Comparison of ENCODE assay signal across 23 mouse cellular contexts in the genomic region with DNA sequence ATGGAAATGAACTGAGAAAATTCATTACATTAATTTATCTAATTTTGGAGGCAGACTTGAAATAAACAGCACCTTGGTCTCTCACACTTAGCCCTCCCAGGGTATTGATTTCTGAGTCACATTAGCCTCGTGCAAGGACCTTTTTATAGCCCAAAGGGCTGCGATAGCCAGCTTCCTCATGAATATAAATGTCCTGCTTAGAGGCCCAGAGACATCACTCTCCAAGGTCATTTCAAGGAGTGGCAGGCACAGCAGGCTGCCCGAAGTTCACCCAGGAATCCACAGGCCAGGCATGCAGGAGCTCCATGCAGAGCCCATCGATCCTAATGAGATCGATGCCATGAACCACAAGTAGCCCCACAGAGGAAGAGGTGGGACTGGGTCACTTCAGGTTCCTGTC.
DNase-seq lines count a peak whose midpoint lies in the region; ATAC-seq and TF ChIP-seq lines count a peak whose summit lies in the region.
"Had no signal": no experiment of that assay in that cellular context is flagged by ENCODE, and none has a peak within 500 bp of the region (broad histone marks: within the 10 kb centered on the region; RNA-seq: fewer than 3 reads in every experiment).

No protein-coding gene starts in this region.

- H3K4me1 ChIP-seq in hindbrain, embryonic 11.5 days (replicated peaks; ENCODE audit: control insufficient read depth, insufficient read depth, low read length): peaks cover 6% of the 10 kb centered on the region; the same call in 1 of the 2 replicates
- no peaks in the 10 kb centered on the region for H3K4me1 ChIP-seq in hindbrain, postnatal 0 days (ENCODE audit: insufficient read depth, low read length)
- peaks cover 22% of the 10 kb centered on the region for H3K4me1 ChIP-seq in midbrain, embryonic 13.5 days (replicated peaks)
- peaks cover 6% of the 10 kb centered on the region; the same call in 1 of the 2 replicates for H3K4me1 ChIP-seq in midbrain, embryonic 14.5 days (ENCODE audit: control insufficient read depth, insufficient read depth, low read length)
- H3K4me1 ChIP-seq: liver, embryonic 13.5 days had no signal

- H3K27ac ChIP-seq in hindbrain, embryonic 11.5 days (ENCODE audit: low read depth, low read length): no peak overlapping the region
- no peak overlapping the region for H3K27ac ChIP-seq in hindbrain, postnatal 0 days
- 0 out of 2 replicates have a peak overlapping the region, but pooled peaks have one; percentile 3 for H3K27ac ChIP-seq in midbrain, embryonic 13.5 days
- no peak overlapping the region for H3K27ac ChIP-seq in midbrain, embryonic 14.5 days (replicated peaks; ENCODE audit: low read depth, low read length)
- H3K27ac ChIP-seq: embryonic facial prominence, embryonic 10.5 days; forebrain, embryonic 15.5 days; hindbrain, embryonic 15.5 days; liver, embryonic 13.5 days had no signal

- no peaks in the 10 kb centered on the region for H3K27me3 ChIP-seq in hindbrain, embryonic 11.5 days (ENCODE audit: control insufficient read depth, insufficient read depth, low read length)
- H3K27me3 ChIP-seq in hindbrain, postnatal 0 days (ENCODE audit: insufficient read depth, low read length): no peaks in the 10 kb centered on the region
- no peaks in the 10 kb centered on the region for H3K27me3 ChIP-seq in midbrain, embryonic 13.5 days
- H3K27me3 ChIP-seq in midbrain, embryonic 14.5 days (ENCODE audit: control insufficient read depth, insufficient read depth, low read length): no peaks in the 10 kb centered on the region
- H3K27me3 ChIP-seq: forebrain, embryonic 15.5 days; hindbrain, embryonic 15.5 days had no signal

- no peak for DNase-seq in hindbrain, embryonic 11.5 days (ENCODE audit: low spot score)
- DNase-seq in hindbrain, postnatal 0 days (ENCODE audit: low spot score): no peak
- no peak for DNase-seq in midbrain, embryonic 14.5 days
- peak; percentile 13 to 47 for DNase-seq in kidney, postnatal 25 days
- DNase-seq in cerebellum, adult 8-10 months: no peak
- no peak for DNase-seq in lung, postnatal 25 days (ENCODE audit: low spot score)
- DNase-seq: adrenal gland, postnatal 25 days; cerebellum, adult 9-11 months; gastrocnemius, postnatal 10 days; layer of hippocampus, adult 9-11 months; liver, embryonic 13.5 days; lung, adult 2 months; lung, postnatal 14 days; right cerebral cortex, postnatal 25 days; spleen, adult 18-20 months had no signal

- H3K9me3 ChIP-seq in hindbrain, embryonic 11.5 days (ENCODE audit: control insufficient read depth, low read length): no peaks in the 10 kb centered on the region
- H3K9me3 ChIP-seq in hindbrain, postnatal 0 days (ENCODE audit: low read length): no peaks in the 10 kb centered on the region
- no peaks in the 10 kb centered on the region for H3K9me3 ChIP-seq in midbrain, embryonic 13.5 days
- H3K9me3 ChIP-seq in midbrain, embryonic 14.5 days (ENCODE audit: control insufficient read depth, low read length): no peaks in the 10 kb centered on the region
- H3K9me3 ChIP-seq: embryonic facial prominence, embryonic 10.5 days; forebrain, embryonic 15.5 days; hindbrain, embryonic 15.5 days; liver, embryonic 13.5 days had no signal

- H3K4me3 ChIP-seq in hindbrain, embryonic 11.5 days (ENCODE audit: low read depth, low read length): no peak overlapping the region
- H3K4me3 ChIP-seq in hindbrain, postnatal 0 days (ENCODE audit: low read length): no peak overlapping the region
- no peak overlapping the region for H3K4me3 ChIP-seq in midbrain, embryonic 13.5 days (replicated peaks)
- no peak overlapping the region for H3K4me3 ChIP-seq in midbrain, embryonic 14.5 days (replicated peaks; ENCODE audit: low read depth, low read length)
- H3K4me3 ChIP-seq: embryonic facial prominence, embryonic 10.5 days; forebrain, embryonic 15.5 days; hindbrain, embryonic 15.5 days; liver, embryonic 13.5 days; megakaryocyte, embryonic 14.5 days; myocyte had no signal

- H3K9ac ChIP-seq in hindbrain, embryonic 11.5 days (ENCODE audit: low read depth, low read length): no peak overlapping the region
- H3K9ac ChIP-seq in hindbrain, postnatal 0 days (replicated peaks; ENCODE audit: low read length): no peak overlapping the region
- H3K9ac ChIP-seq in midbrain, embryonic 13.5 days (replicated peaks): no peak overlapping the region
- H3K9ac ChIP-seq in midbrain, embryonic 14.5 days (replicated peaks; ENCODE audit: low read length): no peak overlapping the region
- H3K9ac ChIP-seq: forebrain, embryonic 15.5 days; hindbrain, embryonic 15.5 days; liver, embryonic 13.5 days had no signal

- no peak for TF ChIP-seq CTCF in hindbrain, postnatal 0 days (IDR thresholded peaks at IDR 0.05; ENCODE audit: low read depth)

- peak; percentile 49; the same call in 1 of the 2 replicates for ATAC-seq in hindbrain, embryonic 11.5 days (ENCODE audit: low FRiP score)
- ATAC-seq in hindbrain, postnatal 0 days: no peak
- ATAC-seq in midbrain, embryonic 13.5 days: no peak
- ATAC-seq in midbrain, embryonic 14.5 days (ENCODE audit: low FRiP score, low TSS enrichment): no peak
- ATAC-seq: forebrain, embryonic 15.5 days; midbrain, embryonic 16.5 days had no signal

- no peaks in the 10 kb centered on the region for H3K36me3 ChIP-seq in hindbrain, embryonic 11.5 days (ENCODE audit: control insufficient read depth, insufficient read depth, low read length)
- no peaks in the 10 kb centered on the region for H3K36me3 ChIP-seq in hindbrain, postnatal 0 days (ENCODE audit: insufficient read depth, low read length)
- H3K36me3 ChIP-seq in midbrain, embryonic 13.5 days: no peaks in the 10 kb centered on the region
- H3K36me3 ChIP-seq in midbrain, embryonic 14.5 days (ENCODE audit: control insufficient read depth, insufficient read depth, low read length): no peaks in the 10 kb centered on the region
- H3K36me3 ChIP-seq: embryonic facial prominence, embryonic 10.5 days; forebrain, embryonic 15.5 days; hindbrain, embryonic 15.5 days; liver, embryonic 13.5 days had no signal

- 62% methylated on average over 5 of the region's 5 CpGs for WGBS in hindbrain, embryonic 11.5 days
- WGBS in hindbrain, postnatal 0 days: 56% methylated on average over 5 of the region's 5 CpGs
- 47% methylated on average over 5 of the region's 5 CpGs for WGBS in midbrain, embryonic 13.5 days
- WGBS in midbrain, embryonic 14.5 days: 45% methylated on average over 5 of the region's 5 CpGs

- H3K4me2 ChIP-seq in hindbrain, embryonic 11.5 days (replicated peaks; ENCODE audit: low read depth, low read length): no peak overlapping the region
- no peak overlapping the region for H3K4me2 ChIP-seq in hindbrain, postnatal 0 days (ENCODE audit: low read depth, low read length)
- H3K4me2 ChIP-seq in midbrain, embryonic 13.5 days (replicated peaks): no peak overlapping the region
- no peak overlapping the region for H3K4me2 ChIP-seq in midbrain, embryonic 14.5 days (ENCODE audit: low read length)
- H3K4me2 ChIP-seq: forebrain, embryonic 15.5 days; heart, embryonic 11.5 days; hindbrain, embryonic 15.5 days; liver, embryonic 13.5 days had no signal

Comparison
In these comparisons a context has a peak if more than half of its experiments do, and no peak if none do; other contexts are left out.
1. DNase-seq: peak in kidney, postnatal 25 days (2 of 2); none in hindbrain, embryonic 11.5 days (single experiment), hindbrain, postnatal 0 days (single experiment), midbrain, embryonic 14.5 days (single experiment), cerebellum, adult 8-10 months (single experiment) and lung, postnatal 25 days (single experiment).